Mouse (Mus musculus): ENCODE results near the gene Klhdc8b.

The Klhdc8b gene

DNA sequence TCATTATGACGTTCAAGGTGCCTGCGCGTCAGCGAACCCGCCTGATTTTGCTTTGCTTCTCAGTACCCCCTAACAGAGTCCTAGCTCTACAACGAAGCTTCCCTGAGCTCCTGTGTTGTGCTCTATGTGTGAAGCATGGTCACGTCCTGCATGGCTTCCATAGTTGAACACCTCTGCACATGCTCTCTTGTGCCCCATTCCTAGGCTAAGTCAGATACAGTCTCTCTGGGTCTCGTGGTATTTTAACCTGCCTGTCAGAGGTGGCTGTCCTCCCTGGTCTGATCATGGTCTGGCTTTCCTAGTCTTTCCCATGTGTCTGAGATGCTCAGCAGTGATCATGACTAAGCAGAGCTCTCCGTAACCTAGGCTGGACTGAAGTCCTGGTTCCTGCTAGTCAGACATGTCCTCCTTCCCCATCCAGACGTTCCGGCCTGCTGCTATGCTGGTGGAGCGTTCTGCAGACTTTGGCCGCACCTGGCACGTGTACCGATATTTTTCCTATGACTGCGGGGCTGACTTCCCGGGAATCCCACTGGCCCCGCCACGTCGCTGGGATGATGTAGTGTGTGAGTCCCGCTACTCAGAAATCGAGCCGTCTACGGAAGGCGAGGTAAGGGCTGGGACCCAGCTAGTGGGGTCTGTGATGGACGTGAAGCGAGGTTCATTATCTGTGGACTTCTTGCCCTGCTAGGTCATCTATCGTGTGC is 19.6 kb upstream of the Klhdc8b start:
- no peak for DNase-seq

DNA sequence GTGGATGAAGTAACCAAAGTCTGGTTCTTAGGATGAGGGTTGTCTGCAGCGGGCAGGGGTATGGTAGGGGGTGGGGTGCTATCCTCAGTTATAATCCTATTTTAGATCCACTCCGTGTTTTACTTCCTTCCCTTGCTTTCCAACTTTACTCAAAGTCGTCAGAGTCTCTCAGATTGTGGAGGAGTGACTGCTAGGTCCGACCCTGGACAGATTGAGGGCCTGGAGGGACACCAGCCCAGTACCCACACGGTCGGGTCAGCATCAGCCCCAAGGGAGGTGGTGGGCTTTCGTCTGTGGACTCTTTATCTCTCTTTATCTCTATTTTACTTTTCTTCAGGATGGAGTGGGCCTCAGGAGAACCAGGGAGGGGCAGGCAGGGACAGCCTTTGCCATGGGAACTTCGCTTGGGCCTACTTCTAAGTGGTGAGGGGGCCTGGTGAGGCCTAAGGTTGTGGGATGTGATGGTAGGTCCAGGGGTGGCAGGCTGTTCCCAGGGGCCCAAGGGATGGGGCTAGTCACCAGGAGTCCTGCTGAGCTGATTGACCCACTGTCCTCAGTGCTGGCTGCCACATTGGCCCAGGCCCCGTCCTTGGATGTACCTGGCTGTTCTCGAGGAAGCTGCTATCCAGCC is 18.5 kb upstream of the Klhdc8b start, which contains the start of gene Lamb2:
TSS of gene Lamb2 (plus strand) at position 16 of the 631 bp plus-strand sequence.
- peak; percentile 45 to 73 for DNase-seq

GRCm38 (mm10) chr9:108479241-108479640 is 17.9 kb upstream of the Klhdc8b start:
- DNase-seq = peak in 1 of 2 experiments; percentile 36

- DNase-seq = peak; percentile 86 to 90
Measured at GRCm38 (mm10) chr9:108478638-108479156, 17.3 kb upstream of the Klhdc8b start.

GRCm38 (mm10) chr9:108474528-108474927 is 13.1 kb upstream of the Klhdc8b start:
- no peak for DNase-seq

GRCm38 (mm10) chr9:108469845-108470244 is 8.5 kb upstream of the Klhdc8b start:
- DNase-seq = no peak

DNA sequence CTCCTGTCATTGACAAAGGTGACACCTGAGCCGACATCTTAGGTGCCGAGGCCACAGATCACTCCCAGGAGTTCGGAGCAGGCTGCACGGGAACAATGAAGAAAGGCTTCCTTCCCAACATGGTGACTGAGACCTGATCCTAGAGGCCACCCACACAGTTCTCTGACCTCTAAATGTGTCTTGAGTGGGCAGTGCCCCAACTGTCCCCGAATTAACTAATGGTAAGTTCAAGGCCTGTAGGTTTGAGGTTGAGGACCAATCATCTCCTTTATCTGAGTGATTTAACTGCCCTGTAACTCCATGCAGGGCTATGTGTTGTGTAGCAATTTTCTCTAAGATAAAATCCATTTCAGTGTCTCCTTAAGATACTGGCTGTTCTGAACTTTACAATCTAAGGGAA is 8.0 kb upstream of the Klhdc8b start:
- DNase-seq = no peak

GRCm38 (mm10) chr9:108466219-108466618 is 4.8 kb upstream of the Klhdc8b start:
- no peak for DNase-seq

GRCm38 (mm10) chr9:108463713-108464112 is 2.3 kb upstream of the Klhdc8b start:
- DNase-seq = no peak

DNA sequence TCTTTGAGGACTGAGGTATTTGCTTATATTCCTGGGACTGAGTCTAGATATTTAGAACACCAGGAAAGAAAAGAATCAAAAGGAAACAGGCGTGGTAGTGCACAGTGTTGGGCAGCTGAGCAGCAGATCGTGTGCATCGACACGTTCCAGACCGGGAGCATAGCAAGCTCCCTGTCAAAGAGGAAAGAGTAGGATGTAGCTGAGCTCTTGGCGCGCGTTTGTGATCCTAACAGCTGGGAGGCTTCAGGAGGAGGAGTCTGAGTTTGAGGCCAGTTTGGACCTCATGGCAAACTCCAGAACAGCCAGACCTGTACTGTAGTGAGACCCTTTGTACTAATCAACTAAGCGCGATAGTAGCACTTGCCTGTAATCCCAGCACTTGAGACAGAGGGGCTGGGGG is 811 bp upstream of the Klhdc8b start:
- peak in 1 of 2 experiments; percentile 24 for DNase-seq

- no peak for DNase-seq
Measured at GRCm38 (mm10) chr9:108461675-108462074, 294 bp upstream of the Klhdc8b start.

- DNase-seq = peak; percentile 88 to 92
Measured at GRCm38 (mm10) chr9:108460319-108461178, 832 bp downstream of the Klhdc8b start, which contains the start of gene Ccdc71. TSS of gene Ccdc71 (plus strand) at chr9:108460527.

DNA sequence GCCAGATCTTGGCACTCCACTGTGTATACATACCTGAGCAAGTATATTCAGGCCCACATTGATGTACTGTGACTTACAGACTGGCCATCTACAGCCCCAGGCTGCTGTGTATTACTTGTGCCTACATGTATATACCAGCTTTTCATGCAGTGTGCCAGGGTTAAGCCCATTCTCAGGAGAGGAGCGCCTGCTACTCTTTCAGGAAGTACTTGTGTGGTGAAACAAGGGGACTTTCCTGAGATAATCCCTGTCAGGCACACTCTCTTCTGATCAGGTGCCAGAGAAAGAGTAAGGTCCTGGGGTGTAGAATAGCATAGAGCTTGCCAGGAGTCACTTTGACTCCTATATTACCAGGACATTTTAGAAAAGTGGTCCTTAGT is 1.5 kb downstream of the Klhdc8b start:
- no peak for DNase-seq

DNA sequence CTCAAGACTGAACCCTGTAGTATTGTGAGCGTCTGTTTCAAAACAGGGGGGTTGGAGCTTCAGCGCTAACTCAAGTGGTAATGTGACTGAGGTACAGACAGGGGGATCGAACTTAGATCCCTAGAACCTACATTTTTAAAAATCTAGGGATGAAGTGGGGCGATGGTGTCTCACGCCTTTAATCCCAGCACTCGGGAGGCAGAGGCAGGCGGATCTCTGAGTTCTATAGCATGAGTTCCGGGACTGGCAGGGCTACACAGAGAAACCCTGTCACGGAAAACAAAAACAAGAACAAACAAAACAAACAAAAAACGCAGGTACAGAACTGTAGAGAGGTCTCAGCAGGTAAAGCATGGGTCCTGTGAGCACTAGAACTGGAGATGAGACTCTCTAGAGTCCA is 4.4 kb downstream of the Klhdc8b start:
- no peak for DNase-seq

DNA sequence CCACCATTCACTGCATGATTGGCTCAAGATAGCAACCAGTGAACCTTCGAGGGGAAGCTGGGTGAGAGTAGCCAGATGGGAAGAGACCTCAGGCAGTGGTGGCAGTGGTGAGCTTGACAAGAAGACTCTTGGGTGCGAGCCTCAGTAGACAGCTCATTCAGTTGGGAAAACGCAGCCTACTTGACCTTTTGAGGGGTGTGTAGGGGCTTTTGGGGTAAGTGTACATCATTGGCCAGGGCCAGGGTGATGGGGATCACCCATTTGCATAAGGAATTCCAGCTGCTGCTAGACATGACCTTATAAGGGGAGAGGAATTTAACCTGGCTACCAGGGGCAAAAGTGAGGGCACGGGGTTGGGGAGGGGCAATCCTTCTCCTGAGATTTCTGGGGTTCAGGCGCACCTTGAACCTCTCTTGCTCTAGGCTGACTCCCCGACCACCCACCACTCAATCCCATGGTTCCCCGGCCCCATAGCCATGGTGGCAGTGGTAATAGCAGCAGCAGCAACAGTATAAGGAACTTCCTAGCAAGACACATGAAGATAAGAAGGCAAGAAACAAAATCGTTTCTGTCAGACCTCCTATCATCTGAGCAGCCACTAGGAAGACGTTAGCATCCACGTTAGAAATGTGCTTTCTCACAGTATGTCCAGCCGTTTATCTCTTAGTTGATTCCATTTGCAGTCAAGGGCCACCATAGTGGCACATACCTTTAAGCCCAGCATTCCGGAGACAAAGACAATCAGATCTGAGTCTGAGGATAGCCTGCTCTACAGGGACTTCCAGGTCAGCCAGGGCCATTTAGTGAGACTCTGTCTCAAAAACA is 5.4 kb downstream of the Klhdc8b start:
- DNase-seq = no peak

- no peak for DNase-seq
Measured at GRCm38 (mm10) chr9:108454429-108454828, 7.0 kb downstream of the Klhdc8b start.

GRCm38 (mm10) chr9:108453458-108453857 is 7.9 kb downstream of the Klhdc8b start:
- DNase-seq = no peak

DNA sequence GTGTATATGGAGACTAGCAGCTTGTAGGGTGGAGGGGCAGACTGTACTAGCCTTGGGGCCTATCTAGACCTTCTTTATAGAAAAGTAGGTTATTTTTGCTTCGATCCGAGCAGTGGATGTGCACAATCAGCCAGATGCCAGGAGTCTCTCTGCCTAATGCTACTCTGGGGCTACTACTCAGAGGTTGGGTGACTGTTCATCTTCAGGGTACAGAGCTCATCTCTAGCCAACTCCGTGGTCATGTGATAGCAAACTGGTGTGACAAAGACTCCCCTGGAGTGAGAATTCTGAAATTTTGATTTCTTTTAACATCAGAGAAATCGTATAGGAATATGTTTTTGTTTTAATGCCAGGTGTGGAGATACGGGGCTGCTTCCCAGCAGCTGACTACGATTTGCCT is 8.5 kb downstream of the Klhdc8b start:
- no peak for DNase-seq

DNA sequence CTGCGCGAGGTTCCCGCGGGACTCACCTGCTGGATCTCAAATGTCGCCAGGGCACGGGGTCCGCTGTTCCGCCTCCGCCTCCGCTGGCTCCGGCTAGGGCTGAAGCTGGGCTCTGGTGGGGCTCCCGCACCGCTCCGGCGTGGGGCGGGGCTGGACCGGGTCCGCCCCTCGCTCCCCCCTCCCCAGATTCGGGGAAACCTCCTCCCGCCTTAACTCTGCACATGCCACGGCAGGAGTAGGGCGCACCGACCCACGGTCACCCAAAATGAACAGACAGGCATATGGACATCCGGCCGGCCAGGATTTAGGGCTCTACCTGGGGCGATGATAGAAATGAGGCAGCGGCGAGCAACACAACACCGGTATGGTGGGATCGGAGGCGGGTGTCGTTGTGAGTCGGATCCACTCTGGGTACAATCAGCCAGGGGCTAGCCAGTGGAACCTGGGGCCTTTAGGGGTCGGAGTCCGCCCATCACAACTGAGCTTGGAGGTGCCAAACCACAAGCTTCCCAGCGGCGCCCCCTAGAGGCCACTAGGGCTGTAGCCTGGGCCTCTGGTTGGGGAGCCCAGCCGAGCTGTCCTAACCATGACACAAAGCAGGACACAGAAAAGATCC is 9.0 kb downstream of the Klhdc8b start:
- peak; percentile 86 to 94 for DNase-seq

DNA sequence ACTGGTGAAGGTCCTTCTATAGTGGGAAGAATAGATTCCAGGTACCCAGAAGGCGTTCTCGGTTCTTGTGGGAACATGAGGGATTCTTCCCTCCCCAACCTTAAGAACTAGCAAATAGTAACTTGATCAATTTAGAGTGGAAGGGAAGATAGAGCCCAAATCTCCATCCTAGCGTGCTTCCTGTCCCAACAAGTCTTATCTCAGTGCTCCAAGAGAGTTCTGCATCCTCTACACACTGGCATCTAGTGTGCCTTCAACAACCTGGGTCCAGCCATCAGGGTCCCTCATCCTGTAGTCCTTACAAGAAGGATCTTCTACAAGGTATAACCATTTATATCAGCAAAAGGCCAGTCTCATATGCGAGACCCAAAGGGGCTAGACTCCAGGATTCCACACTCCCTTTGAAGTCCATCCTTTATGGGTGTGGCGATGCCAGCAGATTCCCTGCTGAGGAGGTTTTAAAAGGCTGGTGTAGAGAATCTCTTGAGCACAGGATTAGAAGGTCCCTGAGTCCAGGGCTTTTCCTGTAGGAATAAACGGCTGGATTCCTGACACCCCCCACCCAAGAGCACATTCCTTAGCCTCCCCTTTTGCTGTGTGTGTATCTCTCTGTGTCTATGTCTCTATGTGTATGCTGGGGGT is 9.7 kb downstream of the Klhdc8b start:
- no peak for DNase-seq

DNA sequence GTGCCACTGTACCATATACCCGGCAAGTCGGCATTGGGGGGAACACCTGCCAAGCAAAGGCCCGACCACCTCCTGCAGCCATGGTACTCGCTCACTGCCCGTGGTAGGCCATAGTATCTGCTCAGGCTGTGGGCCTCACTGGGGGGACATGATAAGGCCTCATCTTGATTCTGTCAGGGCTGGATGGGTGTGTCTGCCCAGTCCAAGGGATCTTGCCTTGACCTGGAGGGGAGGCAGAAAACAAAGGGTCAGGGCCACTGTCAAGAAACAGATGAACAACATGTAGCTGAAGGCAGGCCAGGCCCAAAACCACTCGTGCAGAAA is 10.2 kb downstream of the Klhdc8b start:
- DNase-seq = no peak
